Mouse (Mus musculus) spleen, adult 10 weeks (tissue): ENCODE measurements around the gene Map1a. TPM values are rescaled to one million over a fixed set of nuclear protein-coding genes. Genes with fewer than 3 reads are reported as not detected.

Experiments
- polyA plus RNA-seq: library from polyadenylated mRNA; stranded (reverse); fragments of 350-450 nt; fragmentation: Illumina TruSeq; extraction: RNeasy Lipid Tissue Mini Kit (QIAGEN cat#74804); gene quantifications from one replicate; pipeline ENCODE4 v1.2.3, GENCODE M21; 2015; ENCODE audit warnings: low replicate concordance; ENCODE audit not compliant: insufficient read depth

Map1a gene
- polyA plus RNA-seq, result 1.1 TPM

GRCm38 (mm10) chr2:121288901-121289729 lies at the start of gene Map1a:
Gene Map1a, plus strand, starts transcription at chr2:121289600.

GRCm38 (mm10) chr2:121271236-121271927 lies 18.0 kb upstream of the Map1a start, which contains the start of gene Trp53bp1:
Gene Trp53bp1, minus strand, starts transcription at chr2:121271407.

GRCm38 (mm10) chr2:121354820-121355592 lies 65.6 kb downstream of the Map1a start, which contains the start of gene Ppip5k1:
Gene Ppip5k1, minus strand, starts transcription at chr2:121355396.

GRCm38 (mm10) chr2:121357494-121357893 lies 68.1 kb downstream of the Map1a start, which contains the start of gene Ckmt1:
Gene Ckmt1, plus strand, starts transcription at chr2:121357714.

Other genes with a start within 250 kb of the Map1a start
- gene Tgm5, start 203.8 kb upstream of the Map1a start, polyA plus RNA-seq, result not detected
- gene Tgm7, start 179.8 kb upstream of the Map1a start, polyA plus RNA-seq, result 0.11 TPM
- gene Adal, start 149.2 kb upstream of the Map1a start, polyA plus RNA-seq, result 29.3 TPM
- 9.2 TPM for gene Lcmt2, start 148.9 kb upstream of the Map1a start, polyA plus RNA-seq
- 83.3 TPM for gene Tubgcp4, start 118.9 kb upstream of the Map1a start, polyA plus RNA-seq
- gene Zscan29, start 118.5 kb upstream of the Map1a start, polyA plus RNA-seq, result 20.4 TPM
- 42.3 TPM for gene Trp53bp1, start 18.2 kb upstream of the Map1a start, polyA plus RNA-seq
- gene Ppip5k1, start 65.8 kb downstream of the Map1a start, polyA plus RNA-seq, result 15.7 TPM
- not detected for gene Ckmt1, start 68.1 kb downstream of the Map1a start, polyA plus RNA-seq
- gene Strc, start 97.6 kb downstream of the Map1a start, polyA plus RNA-seq, result 0.30 TPM
- gene Pdia3, start 124.2 kb downstream of the Map1a start, polyA plus RNA-seq, result 438 TPM
- 3.0 TPM for gene Catsper2, start 124.2 kb downstream of the Map1a start, polyA plus RNA-seq
- gene Ell3, start 154.7 kb downstream of the Map1a start, polyA plus RNA-seq, result 64.5 TPM
- 211 TPM for gene Serf2, start 159.6 kb downstream of the Map1a start, polyA plus RNA-seq
- 42.9 TPM for gene Hypk, start 163.7 kb downstream of the Map1a start, polyA plus RNA-seq
- gene Serinc4, start 167.2 kb downstream of the Map1a start, polyA plus RNA-seq, result 0.64 TPM
- 69.8 TPM for gene Mfap1b, start 184.5 kb downstream of the Map1a start, polyA plus RNA-seq
- gene Mfap1a, start 217.1 kb downstream of the Map1a start, polyA plus RNA-seq, result 57.1 TPM
- gene Wdr76, start 217.1 kb downstream of the Map1a start, polyA plus RNA-seq, result 19.7 TPM